Mouse (Mus musculus): ENCODE results near the gene Cd59a. TPM values are rescaled to one million over a fixed set of nuclear protein-coding genes. Genes with fewer than 3 reads are reported as not detected.

Cd59a gene
- polyA plus RNA-seq, 1 experiment from 2014 or later, result 45.4 TPM

DNA sequence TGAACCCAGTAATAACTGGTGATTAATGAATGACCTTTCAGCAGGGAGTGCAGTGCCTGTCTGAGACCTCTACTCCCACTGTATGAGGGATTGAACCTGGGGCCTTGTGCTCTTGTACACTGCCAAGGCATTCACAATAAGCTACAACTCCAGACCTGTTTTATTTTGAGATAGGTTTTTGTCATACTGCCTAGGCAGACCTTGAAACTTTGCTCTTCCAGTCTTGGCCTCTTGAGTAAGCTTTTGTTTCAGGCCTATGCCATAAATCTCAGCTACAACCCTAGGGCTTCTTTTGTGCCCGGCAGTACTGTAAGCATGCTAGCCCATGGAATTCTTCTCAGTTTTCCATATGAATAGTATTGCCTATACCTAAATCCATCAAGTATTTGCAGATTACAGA lies 23.5 kb downstream of the Cd59a start:
- no peak overlapping the region for H3K4me2 ChIP-seq (replicated peaks; ENCODE audit: low read depth, low read length)
- H3K4me3 ChIP-seq (ENCODE audit: low read length), result no peak overlapping the region
- no peaks in the 10 kb centered on the region for H3K9me3 ChIP-seq (ENCODE audit: low read length)
- no peak for ATAC-seq (ENCODE audit: low FRiP score, low TSS enrichment)
- H3K27ac ChIP-seq (ENCODE audit: low read length), result no peak overlapping the region
- no peaks in the 10 kb centered on the region for H3K27me3 ChIP-seq (ENCODE audit: insufficient read depth, low read length)
- no peak overlapping the region for H3K9ac ChIP-seq (replicated peaks; ENCODE audit: low read length)
- peaks cover 12% of the 10 kb centered on the region for H3K4me1 ChIP-seq (ENCODE audit: insufficient read depth, low read length)
- WGBS, result 14% methylated on average over 1 of the region's 1 CpGs
- no peaks in the 10 kb centered on the region for H3K36me3 ChIP-seq (ENCODE audit: insufficient read depth, low read length)

GRCm38 (mm10) chr2:104120312-104120711 lies 24.7 kb downstream of the Cd59a start:
- no peak overlapping the region for H3K27ac ChIP-seq (ENCODE audit: low read length)
- H3K27me3 ChIP-seq (ENCODE audit: insufficient read depth, low read length), result no peaks in the 10 kb centered on the region
- H3K4me1 ChIP-seq (ENCODE audit: insufficient read depth, low read length), result peaks cover 12% of the 10 kb centered on the region
- H3K9ac ChIP-seq (replicated peaks; ENCODE audit: low read length), result no peak overlapping the region
- no peaks in the 10 kb centered on the region for H3K36me3 ChIP-seq (ENCODE audit: insufficient read depth, low read length)
- no peak overlapping the region for H3K4me3 ChIP-seq (ENCODE audit: low read length)
- no peak for ATAC-seq (ENCODE audit: low FRiP score, low TSS enrichment)
- H3K9me3 ChIP-seq (ENCODE audit: low read length), result no peaks in the 10 kb centered on the region
- H3K4me2 ChIP-seq (replicated peaks; ENCODE audit: low read depth, low read length), result no peak overlapping the region
- 65% methylated on average over 6 of the region's 6 CpGs for WGBS

GRCm38 (mm10) chr2:104121681-104122504 lies 26.3 kb downstream of the Cd59a start:
- Histone ChIP-seq H3K4me1 (ENCODE audit: insufficient read depth, low read length) (peaks cover 12% of the 10 kb centered on the region), H3K4me2 (replicated peaks; ENCODE audit: low read depth, low read length) (peak overlapping the region; percentile 99), H3K27me3 (ENCODE audit: insufficient read depth, low read length) (no peaks in the 10 kb centered on the region; the same call in 1 of the 2 replicates), H3K27ac (ENCODE audit: low read length) (peak overlapping the region; percentile 56; the same call in 1 of the 2 replicates), H3K36me3 (ENCODE audit: insufficient read depth, low read length) (no peaks in the 10 kb centered on the region), H3K4me3 (ENCODE audit: low read length) (peak overlapping the region; percentile 77), H3K9me3 (ENCODE audit: low read length) (no peaks in the 10 kb centered on the region), H3K9ac (replicated peaks; ENCODE audit: low read length) (peak overlapping the region; percentile 78)
- ATAC-seq (ENCODE audit: low FRiP score, low TSS enrichment), result no peak
- 76% methylated on average over 8 of the region's 8 CpGs for WGBS

GRCm38 (mm10) chr2:104122505-104123378 lies 27.1 kb downstream of the Cd59a start, which contains the start of gene A930018P22Rik:
TSS of gene A930018P22Rik (plus strand) at chr2:104122769.
- Histone ChIP-seq H3K4me2 (replicated peaks; ENCODE audit: low read depth, low read length) (peak within 1 kb of the TSS; percentile 99), H3K9ac (replicated peaks; ENCODE audit: low read length) (peak within 1 kb of the TSS; percentile 78), H3K36me3 (ENCODE audit: insufficient read depth, low read length) (no peaks in the 10 kb centered on the region), H3K4me3 (ENCODE audit: low read length) (peak within 1 kb of the TSS; percentile 77), H3K27ac (ENCODE audit: low read length) (peak within 1 kb of the TSS; percentile 56; the same call in 1 of the 2 replicates), H3K27me3 (ENCODE audit: insufficient read depth, low read length) (no peaks in the 10 kb centered on the region; the same call in 1 of the 2 replicates), H3K4me1 (ENCODE audit: insufficient read depth, low read length) (peaks cover 12% of the 10 kb centered on the region), H3K9me3 (ENCODE audit: low read length) (no peaks in the 10 kb centered on the region)
- 0% methylated on average over 73 of the region's 74 CpGs for WGBS
- peak; percentile 92 for ATAC-seq (ENCODE audit: low FRiP score, low TSS enrichment)

- Histone ChIP-seq H3K27ac (ENCODE audit: low read length) (no peak overlapping the region), H3K4me1 (ENCODE audit: insufficient read depth, low read length) (peaks cover 12% of the 10 kb centered on the region), H3K4me2 (replicated peaks; ENCODE audit: low read depth, low read length) (peak overlapping the region; percentile 99), H3K9ac (replicated peaks; ENCODE audit: low read length) (no peak overlapping the region), H3K27me3 (ENCODE audit: insufficient read depth, low read length) (no peaks in the 10 kb centered on the region; the same call in 1 of the 2 replicates), H3K36me3 (ENCODE audit: insufficient read depth, low read length) (no peaks in the 10 kb centered on the region), H3K9me3 (ENCODE audit: low read length) (no peaks in the 10 kb centered on the region), H3K4me3 (ENCODE audit: low read length) (peak overlapping the region; percentile 77)
- WGBS, result 40% methylated on average over 3 of the region's 3 CpGs
- ATAC-seq (ENCODE audit: low FRiP score, low TSS enrichment), result 0 out of 2 replicates have a peak, but pooled peaks have one; percentile 11
Observed at GRCm38 (mm10) chr2:104123540-104123939, 27.9 kb downstream of the Cd59a start.

GRCm38 (mm10) chr2:104124071-104124470 lies 28.5 kb downstream of the Cd59a start:
- no peaks in the 10 kb centered on the region for H3K9me3 ChIP-seq (ENCODE audit: low read length)
- no peak overlapping the region for H3K27ac ChIP-seq (ENCODE audit: low read length)
- 67% methylated on average over 5 of the region's 5 CpGs for WGBS

GRCm38 (mm10) chr2:104128803-104129531 lies 33.4 kb downstream of the Cd59a start:
- Histone ChIP-seq H3K27ac (ENCODE audit: low read length) (no peak overlapping the region), H3K4me3 (ENCODE audit: low read length) (no peak overlapping the region), H3K36me3 (ENCODE audit: insufficient read depth, low read length) (no peaks in the 10 kb centered on the region), H3K4me2 (replicated peaks; ENCODE audit: low read depth, low read length) (no peak overlapping the region), H3K4me1 (ENCODE audit: insufficient read depth, low read length) (no peaks in the 10 kb centered on the region), H3K27me3 (ENCODE audit: insufficient read depth, low read length) (no peaks in the 10 kb centered on the region; the same call in 1 of the 2 replicates), H3K9ac (replicated peaks; ENCODE audit: low read length) (no peak overlapping the region), H3K9me3 (ENCODE audit: low read length) (no peaks in the 10 kb centered on the region)
- WGBS, result 85% methylated on average over 13 of the region's 13 CpGs
- no peak for ATAC-seq (ENCODE audit: low FRiP score, low TSS enrichment)

More at GRCm38 (mm10) chr2:104124071-104124470, 28.5 kb downstream of the Cd59a start:
- ATAC-seq (ENCODE audit: low FRiP score, low TSS enrichment), result no peak
- H3K4me1 ChIP-seq (ENCODE audit: insufficient read depth, low read length), result peaks cover 11% of the 10 kb centered on the region
- H3K9ac ChIP-seq (replicated peaks; ENCODE audit: low read length), result no peak overlapping the region
- H3K27me3 ChIP-seq (ENCODE audit: insufficient read depth, low read length), result no peaks in the 10 kb centered on the region; the same call in 1 of the 2 replicates
- no peak overlapping the region for H3K4me3 ChIP-seq (ENCODE audit: low read length)
- no peak overlapping the region for H3K4me2 ChIP-seq (replicated peaks; ENCODE audit: low read depth, low read length)
- no peaks in the 10 kb centered on the region for H3K36me3 ChIP-seq (ENCODE audit: insufficient read depth, low read length)

DNA sequence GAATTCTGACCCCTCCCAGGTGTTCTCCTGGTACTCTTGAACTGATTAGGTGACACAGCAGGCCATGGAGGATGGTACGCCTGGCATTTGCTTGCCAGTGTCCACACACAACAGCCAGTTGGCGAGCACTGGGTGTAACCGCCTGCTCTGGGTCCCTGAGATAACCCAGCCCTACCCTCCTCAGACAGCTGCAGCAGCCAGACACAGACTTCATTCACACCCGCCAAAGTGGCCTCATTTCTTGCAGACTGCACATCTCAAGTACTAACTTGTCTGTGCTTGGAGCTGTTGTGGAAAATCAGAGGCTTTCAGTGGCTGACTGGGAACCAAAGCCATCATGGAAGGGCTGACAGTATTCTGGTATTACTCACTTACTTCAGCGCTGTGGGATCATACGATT lies 34.6 kb downstream of the Cd59a start:
- Histone ChIP-seq H3K27ac (ENCODE audit: low read length) (no peak overlapping the region), H3K9ac (replicated peaks; ENCODE audit: low read length) (no peak overlapping the region), H3K36me3 (ENCODE audit: insufficient read depth, low read length) (no peaks in the 10 kb centered on the region), H3K4me2 (replicated peaks; ENCODE audit: low read depth, low read length) (no peak overlapping the region), H3K9me3 (ENCODE audit: low read length) (no peaks in the 10 kb centered on the region), H3K27me3 (ENCODE audit: insufficient read depth, low read length) (no peaks in the 10 kb centered on the region; the same call in 1 of the 2 replicates), H3K4me3 (ENCODE audit: low read length) (no peak overlapping the region), H3K4me1 (ENCODE audit: insufficient read depth, low read length) (no peaks in the 10 kb centered on the region)
- 82% methylated on average over 6 of the region's 6 CpGs for WGBS
- no peak for ATAC-seq (ENCODE audit: low FRiP score, low TSS enrichment)

DNA sequence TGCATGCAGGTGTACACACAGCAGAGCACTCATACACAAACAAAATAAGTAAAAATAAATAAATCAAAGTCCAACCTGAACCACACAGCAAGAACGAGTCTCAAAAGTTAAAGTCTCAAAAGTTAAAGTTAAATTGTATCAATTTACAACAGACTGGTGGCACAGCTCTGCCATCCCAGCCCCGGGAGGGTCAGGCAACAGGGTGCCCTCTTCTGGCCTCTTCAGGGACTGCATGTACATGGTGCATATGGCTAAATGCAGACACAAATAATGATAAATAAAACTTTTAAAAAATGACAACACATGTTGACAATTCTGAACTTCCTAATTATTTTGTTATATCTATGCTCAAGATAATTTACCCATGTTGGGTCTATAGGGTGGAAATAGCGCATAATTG lies 35.4 kb downstream of the Cd59a start:
- no peak overlapping the region for H3K4me3 ChIP-seq (ENCODE audit: low read length)
- H3K4me2 ChIP-seq (replicated peaks; ENCODE audit: low read depth, low read length), result no peak overlapping the region
- H3K9me3 ChIP-seq (ENCODE audit: low read length), result no peaks in the 10 kb centered on the region
- no peak overlapping the region for H3K9ac ChIP-seq (replicated peaks; ENCODE audit: low read length)
- no peak for ATAC-seq (ENCODE audit: low FRiP score, low TSS enrichment)
- no peak overlapping the region for H3K27ac ChIP-seq (ENCODE audit: low read length)
- WGBS, result 65% methylated on average over 3 of the region's 3 CpGs
- H3K27me3 ChIP-seq (ENCODE audit: insufficient read depth, low read length), result no peaks in the 10 kb centered on the region; the same call in 1 of the 2 replicates
- H3K36me3 ChIP-seq (ENCODE audit: insufficient read depth, low read length), result no peaks in the 10 kb centered on the region
- no peaks in the 10 kb centered on the region for H3K4me1 ChIP-seq (ENCODE audit: insufficient read depth, low read length)

All from kidney, embryonic 16.5 days (tissue).